Mouse (Mus musculus) cerebellum, adult 11-12 months (tissue): Measurements from ENCODE around the gene Gm26992.
"Not testable (repeated sequence)": the region's sequence is repeated elsewhere in the genome, so short reads cannot be mapped to it uniquely, and the experiment has no call there.

Source experiments
- DNase-seq: peaks from one replicate; pipeline ENCODE4 v3.0.0; 2022

Gene Gm26992

GRCm38 (mm10) chrX:103421710-103422109 is at the start of gene Gm26992:
Gm26992 (plus strand) TSS chrX:103422010.
- no peak for DNase-seq

DNA sequence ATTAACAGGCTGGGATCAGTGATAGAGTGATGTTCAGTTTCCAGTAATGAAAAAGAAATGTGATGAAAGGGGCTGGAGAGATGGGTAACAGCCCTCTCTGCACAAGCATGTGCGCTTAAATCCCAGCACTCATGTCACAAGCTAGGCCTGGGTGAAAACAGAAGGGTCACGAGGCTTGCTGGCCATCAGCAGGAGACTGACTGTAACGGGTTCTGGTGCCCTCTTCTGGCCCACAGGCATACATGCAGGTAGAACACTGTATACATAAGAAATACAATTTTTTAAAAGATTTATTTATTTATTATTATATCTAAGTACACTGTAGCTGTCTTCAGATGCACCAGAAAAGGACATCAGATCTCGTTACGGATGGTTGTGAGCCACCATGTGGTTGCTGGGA is 47.6 kb upstream of the Gm26992 start:
- DNase-seq = peak; percentile 15

- DNase-seq = no peak
These were observed 37.3 kb upstream of the Gm26992 start for GRCm38 (mm10) chrX:103384528-103384927.

DNA sequence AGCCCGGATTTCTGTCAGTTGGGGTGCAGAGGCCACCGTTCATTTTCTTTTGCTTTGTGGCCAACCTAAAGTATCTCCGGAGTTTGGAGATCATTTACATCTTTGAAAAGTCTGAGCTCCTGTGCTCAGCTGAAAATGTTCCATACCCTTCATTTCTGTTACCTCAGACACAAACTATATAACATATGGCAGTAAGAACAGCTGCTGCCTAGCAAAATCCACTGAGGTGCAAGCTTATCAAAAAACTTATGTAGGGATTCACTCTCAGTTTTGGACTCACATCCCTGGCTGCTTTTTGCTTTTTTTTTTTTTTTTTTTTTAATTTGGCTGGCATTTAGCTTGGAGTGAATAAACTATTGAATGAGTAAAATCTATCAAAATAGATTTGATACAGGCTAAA is 33.7 kb upstream of the Gm26992 start:
- no peak for DNase-seq

DNA sequence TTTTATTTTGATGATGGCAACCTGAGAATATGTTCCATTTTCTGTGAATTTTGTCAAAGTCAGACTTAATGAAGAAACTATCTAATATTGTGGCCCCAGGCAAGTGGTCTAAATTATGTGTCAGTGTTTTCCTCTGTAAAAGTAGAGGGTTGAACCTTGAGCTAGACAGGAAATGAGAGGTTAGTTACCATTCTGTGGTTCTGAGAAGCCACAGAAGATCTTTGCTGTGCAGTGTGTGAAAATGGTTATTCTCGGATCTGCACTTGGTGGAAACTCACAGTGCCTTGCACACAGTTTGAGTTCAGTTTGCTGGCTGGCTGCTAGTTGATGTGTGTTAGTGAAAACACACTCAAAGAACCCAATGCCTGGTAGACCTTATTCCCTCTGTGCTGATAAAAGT is 28.0 kb upstream of the Gm26992 start:
- DNase-seq = no peak

- no peak for DNase-seq
These were observed 16.8 kb upstream of the Gm26992 start for GRCm38 (mm10) chrX:103405021-103405420.

- DNase-seq = no peak
These were observed 7.6 kb upstream of the Gm26992 start, which contains the start of gene Tsx for GRCm38 (mm10) chrX:103414167-103414566. Tsx (plus strand) TSS chrX:103414467.

DNA sequence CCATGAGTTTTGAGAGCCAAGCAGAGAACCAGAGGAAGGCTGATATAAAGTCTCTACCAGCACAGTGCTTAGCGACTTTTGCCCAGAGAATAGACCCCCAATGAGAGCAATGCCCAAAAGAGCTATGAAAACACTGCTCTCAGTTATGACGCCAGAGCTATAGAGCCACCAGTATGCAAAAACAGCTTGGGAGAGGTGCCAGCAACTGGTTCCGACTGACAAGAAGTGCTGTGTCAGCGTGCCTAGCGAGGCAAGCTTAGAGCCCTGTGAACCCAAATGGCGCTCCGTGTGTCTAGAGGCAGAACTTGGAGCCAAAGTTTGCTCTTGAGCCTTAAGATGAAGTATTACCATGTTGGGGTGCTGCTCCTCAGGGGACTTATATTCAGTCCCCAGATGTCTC is 5.9 kb downstream of the Gm26992 start:
- no peak for DNase-seq

GRCm38 (mm10) chrX:103432293-103432692 is 10.5 kb downstream of the Gm26992 start:
- no peak for DNase-seq

- DNase-seq = no peak
These were observed 16.2 kb downstream of the Gm26992 start for GRCm38 (mm10) chrX:103438023-103438422.

GRCm38 (mm10) chrX:103440803-103441202 is 19.0 kb downstream of the Gm26992 start:
- no peak for DNase-seq

DNA sequence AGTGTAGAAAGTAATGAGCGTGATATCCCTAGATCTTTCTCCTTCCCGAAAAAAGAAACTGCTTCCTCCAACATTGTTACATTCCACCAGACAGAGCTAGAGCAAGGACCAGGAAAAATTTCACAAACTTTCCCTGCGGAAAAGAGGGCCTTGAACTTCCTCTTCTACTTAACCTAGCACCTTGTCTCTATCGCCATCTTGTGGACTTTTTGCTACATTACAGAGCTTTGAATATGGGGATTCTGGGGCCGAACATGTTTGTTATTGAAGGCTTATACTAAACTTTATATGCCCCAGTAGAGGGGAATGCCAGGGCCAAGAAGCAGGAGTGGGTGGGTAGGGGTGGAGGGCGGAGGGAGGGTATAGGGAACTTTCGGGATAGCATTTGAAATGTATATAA is 21.9 kb downstream of the Gm26992 start:
- no peak for DNase-seq

- peak; percentile 8 for DNase-seq
These were observed 25.8 kb downstream of the Gm26992 start for GRCm38 (mm10) chrX:103447539-103448169.

GRCm38 (mm10) chrX:103448429-103448828 is 26.6 kb downstream of the Gm26992 start:
- DNase-seq = not testable (repeated sequence)

DNA sequence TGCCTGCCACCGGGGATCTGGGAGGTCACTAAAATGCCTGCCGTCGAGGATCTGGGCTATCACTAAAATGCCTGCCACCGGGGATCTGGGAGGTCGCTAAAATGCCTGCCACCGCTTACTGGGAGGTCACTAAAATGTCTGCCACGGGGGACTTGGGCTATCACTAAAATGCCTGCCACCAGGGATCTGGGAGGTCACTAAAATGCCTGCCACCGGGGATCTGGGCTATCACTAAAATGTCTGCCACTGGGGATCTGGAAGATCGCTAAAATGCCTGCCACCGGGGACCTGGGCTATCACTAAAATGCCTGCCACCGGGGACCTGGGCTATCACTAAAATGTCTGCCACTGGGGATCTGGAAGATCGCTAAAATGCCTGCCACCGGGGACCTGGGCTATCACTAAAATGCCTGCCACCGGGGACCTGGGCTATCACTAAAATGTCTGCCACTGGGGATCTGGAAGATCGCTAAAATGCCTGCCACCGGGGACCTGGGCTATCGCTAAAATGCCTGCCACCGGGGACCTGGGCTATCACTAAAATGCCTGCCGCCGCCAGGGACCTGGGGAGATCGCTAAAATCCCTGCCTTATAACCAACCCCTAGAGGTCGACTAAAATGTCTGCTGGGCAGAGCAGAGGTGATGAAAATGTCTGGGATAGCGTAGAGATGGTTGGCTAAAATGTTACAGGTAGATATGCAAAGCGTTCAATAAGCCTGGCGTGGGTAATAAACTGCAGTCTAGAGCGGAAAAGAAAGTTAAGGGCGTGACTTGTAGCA is 27.3 kb downstream of the Gm26992 start:
- not testable (repeated sequence) for DNase-seq

DNA sequence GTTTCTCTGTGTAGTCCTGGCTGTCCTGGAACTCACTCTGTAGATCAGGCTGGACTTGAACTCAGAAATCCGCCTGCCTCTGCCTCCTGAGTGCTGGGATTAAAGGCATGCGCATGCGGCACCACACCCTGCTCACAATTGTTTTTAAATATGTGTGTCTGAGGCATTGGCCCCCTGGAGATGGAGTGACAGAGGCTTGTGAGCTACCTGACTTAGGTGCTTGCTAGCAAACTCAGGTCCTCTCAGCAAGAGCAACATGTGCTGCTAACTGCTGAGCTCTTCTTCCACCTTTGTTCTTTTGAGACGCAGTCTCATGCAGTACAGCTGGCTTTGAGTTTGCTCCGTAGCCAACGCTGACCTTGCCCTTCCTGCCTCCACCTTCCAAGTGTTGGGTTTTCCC is 31.0 kb downstream of the Gm26992 start:
- DNase-seq = no peak

DNA sequence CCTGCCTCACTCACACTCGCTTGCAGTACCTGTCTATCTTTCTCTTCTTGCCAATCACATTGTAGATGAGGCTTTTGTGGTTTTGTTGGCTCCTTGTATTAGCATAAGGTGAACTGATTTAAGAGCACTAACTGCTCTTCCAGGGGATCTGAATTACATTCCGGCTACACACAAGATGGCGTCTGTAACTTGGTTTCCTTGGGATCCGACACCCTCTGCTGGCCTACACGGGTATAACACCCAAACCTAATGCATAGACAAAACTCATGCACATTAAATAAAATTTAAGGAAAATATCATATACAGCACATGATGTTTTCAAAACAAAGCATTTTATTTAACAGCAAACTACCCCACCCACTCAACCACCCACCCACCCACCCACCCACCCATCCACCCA is 38.2 kb downstream of the Gm26992 start:
- DNase-seq = no peak

- no peak for DNase-seq
These were observed 47.2 kb downstream of the Gm26992 start for GRCm38 (mm10) chrX:103468998-103469397.

- no peak for DNase-seq
These were observed 50.5 kb downstream of the Gm26992 start for GRCm38 (mm10) chrX:103472346-103472745.

- DNase-seq = peak; percentile 36
These were observed 55.7 kb downstream of the Gm26992 start for GRCm38 (mm10) chrX:103477507-103477906.

GRCm38 (mm10) chrX:103481243-103482096 is 59.7 kb downstream of the Gm26992 start:
- DNase-seq = no peak

- DNase-seq = no peak
These were observed 60.3 kb downstream of the Gm26992 start for GRCm38 (mm10) chrX:103482097-103482451.

- no peak for DNase-seq
These were observed 61.2 kb downstream of the Gm26992 start for GRCm38 (mm10) chrX:103483047-103483446.

DNA sequence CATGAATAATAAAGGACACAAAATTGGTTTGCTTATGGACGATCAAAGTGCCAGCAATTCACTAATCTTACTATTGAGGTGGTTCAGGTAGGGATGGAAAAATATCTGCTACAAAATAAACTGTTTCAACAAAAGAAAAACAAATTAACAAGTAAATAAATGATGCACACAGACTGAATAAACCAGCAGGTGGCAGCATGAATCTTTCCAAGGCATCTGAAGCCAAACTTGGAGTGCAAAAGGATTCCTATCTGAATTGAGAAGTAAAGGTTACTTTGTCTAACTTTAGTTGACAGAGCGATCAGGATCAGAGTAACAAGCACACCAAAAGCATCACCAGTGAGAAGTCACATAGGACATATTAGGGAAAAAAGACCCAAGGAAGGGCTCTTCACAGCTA is 62.2 kb downstream of the Gm26992 start:
- no peak for DNase-seq
